Mouse (Mus musculus): ENCODE measurements around the gene Hist2h4. TPM values are rescaled to one million over a fixed set of nuclear protein-coding genes. Genes with fewer than 3 reads are reported as not detected.
"Not testable (repeated sequence)": the region's sequence is repeated elsewhere in the genome, so short reads cannot be mapped to it uniquely, and the experiment has no call there.

Gene Hist2h4
- total and polyA plus RNA-seq, 2 experiments from 2014 or later: 5.1 to 60.5 TPM

- ATAC-seq (peak; percentile 68), DNase-seq (peak; percentile 48)
- H3K27me3 ChIP-seq (ENCODE audit: insufficient read depth, low read length): no peaks in the 10 kb centered on the region
- H3K36me3 ChIP-seq (ENCODE audit: insufficient read depth): no peaks in the 10 kb centered on the region
- no peak overlapping the region for H3K9ac ChIP-seq
- no peak overlapping the region for H3K27ac ChIP-seq (ENCODE audit: low read depth, low read length)
- no peak for TF ChIP-seq CTCF (IDR thresholded peaks at IDR 0.05; ENCODE audit: low read depth)
- no peaks in the 10 kb centered on the region for H3K4me1 ChIP-seq (ENCODE audit: insufficient read depth)
- no peak overlapping the region for H3K4me3 ChIP-seq (ENCODE audit: low read depth, low read length)
- H3K9me3 ChIP-seq (ENCODE audit: low read length): no peaks in the 10 kb centered on the region
- no peak overlapping the region for H3K4me2 ChIP-seq (ENCODE audit: low read depth)
- 55% methylated on average over 10 of the region's 10 CpGs for WGBS
These were observed 8.3 kb downstream of the Hist2h4 start for GRCm38 (mm10) chr3:96254683-96255355.

GRCm38 (mm10) chr3:96251787-96252186, 11.3 kb downstream of the Hist2h4 start:
- Histone ChIP-seq H3K9ac (no peak overlapping the region), H3K4me3 (ENCODE audit: low read depth, low read length) (no peak overlapping the region), H3K4me1 (ENCODE audit: insufficient read depth) (0 out of 2 replicates have a peak, but pooled peaks cover 4% of the 10 kb centered on the region), H3K27me3 (ENCODE audit: insufficient read depth, low read length) (no peaks in the 10 kb centered on the region), H3K4me2 (ENCODE audit: low read depth) (no peak overlapping the region), H3K27ac (ENCODE audit: low read depth, low read length) (no peak overlapping the region), H3K36me3 (ENCODE audit: insufficient read depth) (no peaks in the 10 kb centered on the region), H3K9me3 (ENCODE audit: low read length) (no peaks in the 10 kb centered on the region)
- ATAC-seq: no peak
- WGBS: 93% methylated on average over 3 of the region's 3 CpGs
- TF ChIP-seq CTCF (IDR thresholded peaks at IDR 0.05; ENCODE audit: low read depth): no peak
- no peak for DNase-seq

- ATAC-seq (no peak), DNase-seq (no peak)
- H3K9me3 ChIP-seq (ENCODE audit: low read length): no peaks in the 10 kb centered on the region
- H3K27ac ChIP-seq (ENCODE audit: low read depth, low read length): no peak overlapping the region
- H3K4me2 ChIP-seq (ENCODE audit: low read depth): no peak overlapping the region
- no peak for TF ChIP-seq CTCF (IDR thresholded peaks at IDR 0.05; ENCODE audit: low read depth)
- H3K27me3 ChIP-seq (ENCODE audit: insufficient read depth, low read length): no peaks in the 10 kb centered on the region
- 74% methylated on average over 3 of the region's 3 CpGs for WGBS
- H3K9ac ChIP-seq: no peak overlapping the region
- no peaks in the 10 kb centered on the region for H3K36me3 ChIP-seq (ENCODE audit: insufficient read depth)
- H3K4me3 ChIP-seq (ENCODE audit: low read depth, low read length): no peak overlapping the region
- H3K4me1 ChIP-seq (ENCODE audit: insufficient read depth): 0 out of 2 replicates have a peak, but pooled peaks cover 4% of the 10 kb centered on the region
These were observed 12.2 kb downstream of the Hist2h4 start for GRCm38 (mm10) chr3:96250890-96251289.

GRCm38 (mm10) chr3:96249034-96249345, 14.1 kb downstream of the Hist2h4 start:
- no peak for DNase-seq
- Histone ChIP-seq H3K27me3 (ENCODE audit: insufficient read depth, low read length) (no peaks in the 10 kb centered on the region), H3K4me1 (ENCODE audit: insufficient read depth) (0 out of 2 replicates have a peak, but pooled peaks cover 9% of the 10 kb centered on the region), H3K9ac (no peak overlapping the region), H3K4me2 (ENCODE audit: low read depth) (no peak overlapping the region), H3K36me3 (ENCODE audit: insufficient read depth) (no peaks in the 10 kb centered on the region), H3K27ac (ENCODE audit: low read depth, low read length) (no peak overlapping the region), H3K9me3 (ENCODE audit: low read length) (no peaks in the 10 kb centered on the region), H3K4me3 (ENCODE audit: low read depth, low read length) (no peak overlapping the region)
- no peak for ATAC-seq
- 39% methylated on average over 4 of the region's 4 CpGs for WGBS
- no peak for TF ChIP-seq CTCF (IDR thresholded peaks at IDR 0.05; ENCODE audit: low read depth)

GRCm38 (mm10) chr3:96248141-96249033, 14.7 kb downstream of the Hist2h4 start:
- H3K4me2 ChIP-seq (ENCODE audit: low read depth): peak overlapping the region; percentile 39
- H3K9me3 ChIP-seq (ENCODE audit: low read length): no peaks in the 10 kb centered on the region
- TF ChIP-seq CTCF (IDR thresholded peaks at IDR 0.05; ENCODE audit: low read depth): no peak
- H3K27ac ChIP-seq (ENCODE audit: low read depth, low read length): no peak overlapping the region
- no peak overlapping the region for H3K9ac ChIP-seq
- H3K27me3 ChIP-seq (ENCODE audit: insufficient read depth, low read length): no peaks in the 10 kb centered on the region
- H3K36me3 ChIP-seq (ENCODE audit: insufficient read depth): no peaks in the 10 kb centered on the region
- ATAC-seq: no peak
- 0 out of 2 replicates have a peak, but pooled peaks cover 9% of the 10 kb centered on the region for H3K4me1 ChIP-seq (ENCODE audit: insufficient read depth)
- no peak for DNase-seq
- WGBS: 49% methylated on average over 6 of the region's 6 CpGs
- no peak overlapping the region for H3K4me3 ChIP-seq (ENCODE audit: low read depth, low read length)

- Histone ChIP-seq H3K27me3 (ENCODE audit: insufficient read depth, low read length) (no peaks in the 10 kb centered on the region), H3K4me2 (ENCODE audit: low read depth) (peak overlapping the region; percentile 39), H3K36me3 (ENCODE audit: insufficient read depth) (no peaks in the 10 kb centered on the region), H3K27ac (ENCODE audit: low read depth, low read length) (no peak overlapping the region), H3K4me3 (ENCODE audit: low read depth, low read length) (peak overlapping the region; percentile 22), H3K4me1 (ENCODE audit: insufficient read depth) (0 out of 2 replicates have a peak, but pooled peaks cover 9% of the 10 kb centered on the region), H3K9ac (0 out of 2 replicates have a peak overlapping the region, but pooled peaks have one; percentile 10), H3K9me3 (ENCODE audit: low read length) (no peaks in the 10 kb centered on the region)
- no peak for TF ChIP-seq CTCF (IDR thresholded peaks at IDR 0.05; ENCODE audit: low read depth)
- 4% methylated on average over 11 of the region's 11 CpGs for WGBS
- DNase-seq: no peak
- no peak for ATAC-seq
These were observed 15.6 kb downstream of the Hist2h4 start for GRCm38 (mm10) chr3:96247356-96248140.

GRCm38 (mm10) chr3:96246427-96246856, 16.7 kb downstream of the Hist2h4 start, which contains the start of gene Hist2h3c1:
Hist2h3c1 (plus strand) TSS chr3:96246685.
- Histone ChIP-seq H3K4me2 (ENCODE audit: low read depth) (peak within 1 kb of the TSS; percentile 39), H3K9ac (0 out of 2 replicates have a peak within 1 kb of the TSS, but pooled peaks have one; percentile 10), H3K4me3 (ENCODE audit: low read depth, low read length) (peak within 1 kb of the TSS; percentile 30)
- DNase-seq; H3K9me3 ChIP-seq (ENCODE audit: low read length); H3K4me1 ChIP-seq (ENCODE audit: insufficient read depth); H3K36me3 ChIP-seq (ENCODE audit: insufficient read depth); H3K27ac ChIP-seq (ENCODE audit: low read depth, low read length); H3K27me3 ChIP-seq (ENCODE audit: insufficient read depth, low read length): not testable (repeated sequence)
- WGBS: no CpG with 5 or more reads among the region's 47 CpGs
- peak; percentile 80 for ATAC-seq

GRCm38 (mm10) chr3:96246018-96246417, 17.1 kb downstream of the Hist2h4 start:
- not testable (repeated sequence) for DNase-seq; H3K36me3 ChIP-seq (ENCODE audit: insufficient read depth); H3K27me3 ChIP-seq (ENCODE audit: insufficient read depth, low read length); H3K9ac ChIP-seq; H3K27ac ChIP-seq (ENCODE audit: low read depth, low read length); H3K9me3 ChIP-seq (ENCODE audit: low read length); H3K4me1 ChIP-seq (ENCODE audit: insufficient read depth)
- Histone ChIP-seq H3K4me3 (ENCODE audit: low read depth, low read length) (peak overlapping the region; percentile 30), H3K4me2 (ENCODE audit: low read depth) (0 out of 2 replicates have a peak overlapping the region, but pooled peaks have one; percentile 29)
- peak; percentile 5; the same call in 1 of the 2 replicates for ATAC-seq
- WGBS: 2% methylated on average over 10 of the region's 21 CpGs

Data from forebrain, postnatal 0 days (tissue).